Mouse (Mus musculus) adrenal gland, postnatal 4 days (tissue): ENCODE measurements around the gene Zfp319. TPM values are rescaled to one million over a fixed set of nuclear protein-coding genes. Genes with fewer than 3 reads are reported as not detected.

Experiments used
- DNase-seq, 2 experiments: peaks; one replicate each; pipeline ENCODE4 v3.0.0; 2021 to 2022; ENCODE audit warnings: low spot score in 2 of 2, mixed read lengths in 2 of 2
- total RNA-seq, 2 experiments: library from RNA; stranded (reverse); gene quantifications; 2 replicates each; pipeline ENCODE4 v1.2.3; 2021

The Zfp319 gene
- total RNA-seq, 2 experiments from 2014 or later = 15.9 to 16.7 TPM

- no peak for DNase-seq
Measured at GRCm38 (mm10) chr8:95313857-95314256, 17.9 kb downstream of the Zfp319 start.

- DNase-seq = peak in 1 of 2 experiments; percentile 41
Measured at GRCm38 (mm10) chr8:95312836-95313235, 18.9 kb downstream of the Zfp319 start.

GRCm38 (mm10) chr8:95310342-95310970 lies 21.3 kb downstream of the Zfp319 start, which contains the start of gene Tepp:
Tepp (plus strand) TSS chr8:95310566.
- no peak for DNase-seq

GRCm38 (mm10) chr8:95306431-95306830 lies 25.3 kb downstream of the Zfp319 start, which contains the start of gene Cngb1:
Cngb1 (minus strand) TSS chr8:95306585.
- no peak for DNase-seq

GRCm38 (mm10) chr8:95305526-95305925 lies 26.2 kb downstream of the Zfp319 start:
- DNase-seq = no peak

GRCm38 (mm10) chr8:95302410-95302809 lies 29.3 kb downstream of the Zfp319 start:
- DNase-seq = no peak

- no peak for DNase-seq
Measured at GRCm38 (mm10) chr8:95293891-95294290, 37.9 kb downstream of the Zfp319 start.

GRCm38 (mm10) chr8:95293172-95293571 lies 38.6 kb downstream of the Zfp319 start:
- peak in 1 of 2 experiments; percentile 45 for DNase-seq

- DNase-seq = no peak
Measured at GRCm38 (mm10) chr8:95289066-95289650, 42.6 kb downstream of the Zfp319 start.

- no peak for DNase-seq
Measured at GRCm38 (mm10) chr8:95281493-95281892, 50.3 kb downstream of the Zfp319 start.

Other genes with a start within 250 kb of the Zfp319 start
- gene Kifc3, start 129.1 kb downstream of the Zfp319 start, total RNA-seq = 100 to 1,000 TPM; 116 to 117 TPM
- 1 to 10 TPM; 2.1 to 2.3 TPM for gene Cngb1, start 25.4 kb downstream of the Zfp319 start, total RNA-seq
- not detected for gene Tepp, start 21.4 kb downstream of the Zfp319 start, total RNA-seq
- 10 to 100 TPM; 25.2 to 28.5 TPM for gene Usb1, start 334 bp upstream of the Zfp319 start, total RNA-seq
- 10 to 100 TPM; 25.3 to 30.8 TPM for gene Mmp15, start 20.3 kb upstream of the Zfp319 start, total RNA-seq
- 10 to 100 TPM; 93.7 to 97.4 TPM for gene Cfap20, start 102.9 kb upstream of the Zfp319 start, total RNA-seq
- 10 to 100 TPM; 84.9 to 89.1 TPM for gene Csnk2a2, start 158.1 kb upstream of the Zfp319 start, total RNA-seq
- 1 to 10 TPM; 1.4 to 2.4 TPM for gene Ccdc113, start 202.1 kb upstream of the Zfp319 start, total RNA-seq
- gene Prss54, start 244.4 kb upstream of the Zfp319 start, total RNA-seq = not detected